Mouse (Mus musculus) adrenal gland, postnatal 25 days (tissue): ENCODE measurements at regions not wholly inside any gene's neighbourhood (a gene's known extent, or its start where the extent isn't known, plus 50 kb on each side); places are given as distances from the start of the nearest gene placed in this dataset.
"Not testable (repeated sequence)": the region's sequence is repeated elsewhere in the genome, so short reads cannot be mapped to it uniquely, and the experiment has no call there.

ENCODE experiments used
- DNase-seq: peaks from one replicate; pipeline ENCODE4 v3.0.0; 2021; ENCODE audit warnings: mixed read lengths

- peak; percentile 49 for DNase-seq
Observed at GRCm38 (mm10) chr1:189584831-189585230, 103.1 kb downstream of the Cenpf start.

- DNase-seq = no peak
Observed at GRCm38 (mm10) chr1:189581427-189581826, 106.5 kb downstream of the Cenpf start.

GRCm38 (mm10) chr1:189579358-189579757 lies 108.5 kb downstream of the Cenpf start:
- DNase-seq = peak; percentile 33

- DNase-seq = no peak
Observed at GRCm38 (mm10) chr1:189576311-189577002, 111.4 kb downstream of the Cenpf start.

- DNase-seq = no peak
Observed at GRCm38 (mm10) chr1:189575525-189576240, 112.2 kb downstream of the Cenpf start.

GRCm38 (mm10) chr1:189566491-189566890 lies 121.4 kb downstream of the Cenpf start:
- DNase-seq = no peak

- DNase-seq = no peak
Observed at GRCm38 (mm10) chr1:189561831-189562230, 126.1 kb downstream of the Cenpf start.

- DNase-seq = no peak
Observed at GRCm38 (mm10) chr1:189560576-189560975, 127.3 kb downstream of the Cenpf start.

- DNase-seq = no peak
Observed at GRCm38 (mm10) chr1:189550851-189551250, 137.0 kb downstream of the Cenpf start.

- DNase-seq = no peak
Observed at GRCm38 (mm10) chr1:189532834-189533233, 130.8 kb upstream of the Kcnk2 start.

- no peak for DNase-seq
Observed at GRCm38 (mm10) chr1:189526329-189526728, 124.3 kb upstream of the Kcnk2 start.

GRCm38 (mm10) chr1:189515476-189515875 lies 113.4 kb upstream of the Kcnk2 start:
- DNase-seq = no peak

- DNase-seq = no peak
Observed at GRCm38 (mm10) chr1:189513358-189513757, 111.3 kb upstream of the Kcnk2 start.

GRCm38 (mm10) chr1:189507301-189507700 lies 105.2 kb upstream of the Kcnk2 start:
- DNase-seq = not testable (repeated sequence)

- no peak for DNase-seq
Observed at GRCm38 (mm10) chr1:189499703-189500102, 97.6 kb upstream of the Kcnk2 start.

- DNase-seq = no peak
Observed at GRCm38 (mm10) chr1:189499141-189499540, 97.1 kb upstream of the Kcnk2 start.

- no peak for DNase-seq
Observed at GRCm38 (mm10) chr1:189497031-189497430, 95.0 kb upstream of the Kcnk2 start.

GRCm38 (mm10) chr1:189495386-189496150 lies 93.5 kb upstream of the Kcnk2 start:
- no peak for DNase-seq

GRCm38 (mm10) chr1:189494896-189495295 lies 92.8 kb upstream of the Kcnk2 start:
- DNase-seq = no peak

- no peak for DNase-seq
Observed at GRCm38 (mm10) chr1:189485336-189485735, 83.3 kb upstream of the Kcnk2 start.

- DNase-seq = no peak
Observed at GRCm38 (mm10) chr1:189483331-189483730, 81.3 kb upstream of the Kcnk2 start.

- no peak for DNase-seq
Observed at GRCm38 (mm10) chr1:189478051-189478450, 76.0 kb upstream of the Kcnk2 start.

GRCm38 (mm10) chr1:189476796-189477195 lies 74.7 kb upstream of the Kcnk2 start:
- DNase-seq = no peak
